Mouse (Mus musculus): ENCODE data around the gene Sh3bp2.

- TF ChIP-seq CTCF (IDR thresholded peaks at IDR 0.05; ENCODE audit: low read depth), result no peak
- TF ChIP-seq EP300 (IDR thresholded peaks at IDR 0.05; ENCODE audit: low read depth), result no peak
Observed at GRCm38 (mm10) chr5:34587881-34588280, 62.2 kb downstream of the Sh3bp2 start.
